Mouse (Mus musculus) kidney, adult 2 months (tissue): Measurements from ENCODE around the gene Trib3.

Experiments used
- CTCF ChIP-seq: fragments of 200-500 bp; conservative IDR thresholded peaks from 2 replicates; pipeline ENCODE4 v1.5.1; 2011; ENCODE audit warnings: low read depth, mild to moderate bottlenecking, control low read depth, low read length, moderate library complexity, mixed read lengths; ENCODE audit not compliant: insufficient read depth, insufficient read length
- POLR2A ChIP-seq: fragments of 200-500 bp; IDR thresholded peaks from one replicate; pipeline ENCODE4 v1.6.1; 2011; ENCODE audit warnings: low read depth, low read length, control low read depth

DNA sequence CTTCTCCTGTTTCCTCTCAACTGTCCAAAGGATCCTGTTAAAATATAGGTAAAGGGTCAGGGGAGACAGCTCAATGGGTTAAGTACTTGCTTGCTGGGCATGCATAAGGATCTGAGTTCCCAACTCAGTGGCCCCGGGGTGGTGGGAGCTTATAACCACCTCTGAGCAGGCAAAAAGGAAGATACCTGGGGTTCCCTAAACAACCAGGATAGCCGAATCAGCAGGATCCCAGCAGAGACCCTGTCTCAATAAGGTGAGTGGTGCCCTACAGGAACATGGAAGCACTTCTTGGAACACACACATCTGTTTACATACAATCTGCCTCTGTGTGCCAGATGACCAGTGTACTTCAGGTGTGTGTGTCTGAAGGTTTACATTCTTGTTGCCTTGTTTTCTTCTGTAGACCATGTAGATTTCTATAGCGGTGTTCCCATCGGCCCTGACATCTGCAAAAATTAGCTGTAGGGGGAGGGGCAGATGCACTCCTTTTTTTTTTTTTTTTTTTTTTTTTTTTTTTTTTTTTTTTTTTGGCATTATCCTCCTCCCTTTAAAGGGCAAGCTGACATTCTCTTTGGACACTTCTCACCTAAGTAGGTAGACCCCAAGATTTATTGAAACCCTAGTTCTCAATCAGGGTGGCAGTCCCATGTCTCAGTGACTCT is 10.4 kb downstream of the Trib3 start:
- TF ChIP-seq POLR2A (no peak), CTCF (no peak)
